Comparison of ENCODE assay signal across 7 mouse cellular contexts in the genomic region with DNA sequence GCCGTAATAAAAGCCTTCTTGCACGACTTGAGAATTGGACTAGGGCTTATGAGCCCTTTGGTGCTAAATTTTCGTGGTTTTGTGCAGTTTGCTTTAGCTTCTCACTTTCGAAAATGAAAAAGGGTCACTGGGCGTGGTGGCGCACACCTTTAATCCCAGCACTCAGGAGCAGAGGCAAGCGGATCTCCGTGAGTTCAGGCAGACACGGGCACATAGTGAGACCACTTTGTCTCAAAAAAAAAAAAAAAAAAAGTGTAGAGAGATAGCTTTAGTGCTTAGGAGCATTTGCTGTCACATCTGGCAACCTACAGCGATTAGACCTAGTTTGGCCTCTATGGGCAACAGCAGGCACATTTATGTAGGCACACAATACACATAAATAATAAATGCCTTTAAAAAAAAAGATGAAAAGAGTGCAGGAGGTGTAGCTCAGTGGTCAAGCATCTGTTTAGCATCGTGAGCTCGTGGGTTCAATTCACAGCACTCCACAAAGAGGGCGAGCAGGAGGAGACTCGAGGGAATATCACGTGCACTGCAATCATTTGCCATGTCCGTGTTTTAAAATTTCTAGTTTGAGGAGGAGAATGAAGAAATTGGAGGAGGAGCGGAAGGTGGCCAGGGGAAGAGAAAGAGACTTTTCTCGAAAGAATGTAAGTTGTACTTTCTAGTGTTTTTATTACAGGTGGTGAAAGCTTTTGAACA. TPM values are rescaled to one million over a fixed set of nuclear protein-coding genes. Genes with fewer than 3 reads are reported as not detected.
DNase-seq lines count a peak whose midpoint lies in the region; ATAC-seq lines count a peak whose summit lies in the region.

No protein-coding gene starts in this region.

- peaks cover 13% of the 10 kb centered on the region for H3K4me1 ChIP-seq in neural tube, embryonic 11.5 days (ENCODE audit: control insufficient read depth, insufficient read depth, low read length)
- H3K4me1 ChIP-seq in forebrain, embryonic 10.5 days = peaks cover 42% of the 10 kb centered on the region
- H3K4me1 ChIP-seq in limb, embryonic 13.5 days = peaks cover 20% of the 10 kb centered on the region
- H3K4me1 ChIP-seq in stomach, embryonic 15.5 days = peaks cover 6% of the 10 kb centered on the region; the same call in 1 of the 2 replicates

- peak overlapping the region; percentile 64 for H3K9ac ChIP-seq in neural tube, embryonic 11.5 days (ENCODE audit: low read length)
- peak overlapping the region; percentile 80 for H3K9ac ChIP-seq in limb, embryonic 13.5 days
- H3K9ac ChIP-seq in stomach, embryonic 15.5 days = peak overlapping the region; percentile 76; the same call in 1 of the 2 replicates

- no peaks in the 10 kb centered on the region for H3K9me3 ChIP-seq in neural tube, embryonic 11.5 days (ENCODE audit: control insufficient read depth, low read length)
- no peaks in the 10 kb centered on the region for H3K9me3 ChIP-seq in forebrain, embryonic 10.5 days
- no peaks in the 10 kb centered on the region for H3K9me3 ChIP-seq in limb, embryonic 13.5 days
- H3K9me3 ChIP-seq in stomach, embryonic 15.5 days = no peaks in the 10 kb centered on the region

- no peak for DNase-seq in neural tube, embryonic 11.5 days (ENCODE audit: low spot score)
- no peak for DNase-seq in neural tube, embryonic 10.5 days (ENCODE audit: extremely low spot score, low spot score)
- DNase-seq in forebrain, embryonic 10.5 days (ENCODE audit: extremely low spot score, low spot score) = no peak
- DNase-seq in adrenal gland, adult 2 months = no peak
- no peak for DNase-seq in B cell, adult 2 months

- H3K4me3 ChIP-seq in neural tube, embryonic 11.5 days (ENCODE audit: low read depth, low read length) = peak overlapping the region; percentile 61
- peak overlapping the region; percentile 75 for H3K4me3 ChIP-seq in forebrain, embryonic 10.5 days
- peak overlapping the region; percentile 74 for H3K4me3 ChIP-seq in limb, embryonic 13.5 days
- peak overlapping the region; percentile 68 for H3K4me3 ChIP-seq in stomach, embryonic 15.5 days (replicated peaks)

- WGBS in neural tube, embryonic 11.5 days = 49% methylated on average over 18 of the region's 18 CpGs
- WGBS in forebrain, embryonic 10.5 days = 61% methylated on average over 18 of the region's 18 CpGs
- 40% methylated on average over 18 of the region's 18 CpGs for WGBS in limb, embryonic 13.5 days
- WGBS in stomach, embryonic 15.5 days = 46% methylated on average over 18 of the region's 18 CpGs

- H3K27me3 ChIP-seq in neural tube, embryonic 11.5 days (ENCODE audit: control insufficient read depth, insufficient read depth, low read length) = no peaks in the 10 kb centered on the region
- H3K27me3 ChIP-seq in forebrain, embryonic 10.5 days (ENCODE audit: poor library complexity, severe bottlenecking) = no peaks in the 10 kb centered on the region
- no peaks in the 10 kb centered on the region; the same call in 1 of the 2 replicates for H3K27me3 ChIP-seq in limb, embryonic 13.5 days
- no peaks in the 10 kb centered on the region for H3K27me3 ChIP-seq in stomach, embryonic 15.5 days (replicated peaks)

- peak overlapping the region; percentile 77 for H3K4me2 ChIP-seq in neural tube, embryonic 11.5 days (ENCODE audit: low read depth)
- peak overlapping the region; percentile 79 for H3K4me2 ChIP-seq in limb, embryonic 13.5 days (replicated peaks)
- peak overlapping the region; percentile 61 for H3K4me2 ChIP-seq in stomach, embryonic 15.5 days

- H3K27ac ChIP-seq in neural tube, embryonic 11.5 days (ENCODE audit: low read depth, low read length) = no peak overlapping the region
- H3K27ac ChIP-seq in forebrain, embryonic 10.5 days = peak overlapping the region; percentile 88
- H3K27ac ChIP-seq in limb, embryonic 13.5 days = no peak overlapping the region
- H3K27ac ChIP-seq in stomach, embryonic 15.5 days = no peak overlapping the region; the same call in 1 of the 2 replicates

- ATAC-seq in neural tube, embryonic 11.5 days (ENCODE audit: insufficient read depth, low FRiP score, low TSS enrichment) = no peak
- ATAC-seq in limb, embryonic 13.5 days (ENCODE audit: low FRiP score, low read depth) = no peak
- ATAC-seq in stomach, embryonic 15.5 days (ENCODE audit: insufficient read depth, low FRiP score, low read depth) = no peak

- no peaks in the 10 kb centered on the region for H3K36me3 ChIP-seq in neural tube, embryonic 11.5 days (ENCODE audit: control insufficient read depth, insufficient read depth, low read length)
- H3K36me3 ChIP-seq in forebrain, embryonic 10.5 days (replicated peaks) = peaks cover 15% of the 10 kb centered on the region
- H3K36me3 ChIP-seq in limb, embryonic 13.5 days = no peaks in the 10 kb centered on the region; the same call in 1 of the 2 replicates
- no peaks in the 10 kb centered on the region for H3K36me3 ChIP-seq in stomach, embryonic 15.5 days

RNA-seq across cellular contexts. Expression of gene Taf13, which starts 1.0 kb away (rescaled TPM):
- polyA plus RNA-seq in neural tube, embryonic 11.5 days (2014; fragmentation: Nextera tagmentation; extraction: Ambion mirVana) = 70.7 and 74.8 TPM in 2 replicates
- 58.2 and 59.8 TPM in 2 replicates for polyA plus RNA-seq in forebrain, embryonic 10.5 days (2016; fragmentation: Nextera tagmentation; extraction: Ambion mirVana)
- polyA plus RNA-seq in limb, embryonic 13.5 days (2015; fragmentation: Nextera tagmentation; extraction: Ambion mirVana) = 42.1 and 42.3 TPM in 2 replicates
- polyA plus RNA-seq in stomach, embryonic 15.5 days (2015; fragmentation: Nextera tagmentation; extraction: Ambion mirVana) = 43.5 and 44.7 TPM in 2 replicates
- total RNA-seq in adrenal gland, adult 2 months (2021) = 10 to 100 TPM; 28.7 to 30.3 TPM
- polyA plus RNA-seq in adrenal gland, adult 2 months (2012; rRNA removed) = 0.78 and 0.98 TPM in 2 replicates

RNA-seq across cellular contexts. Expression of gene Tmem167b, which starts 10.2 kb away (rescaled TPM):
- 55.4 and 56.6 TPM in 2 replicates for polyA plus RNA-seq in neural tube, embryonic 11.5 days (2014; fragmentation: Nextera tagmentation; extraction: Ambion mirVana)
- 36.9 and 37.9 TPM in 2 replicates for polyA plus RNA-seq in forebrain, embryonic 10.5 days (2016; fragmentation: Nextera tagmentation; extraction: Ambion mirVana)
- 46.4 and 47.8 TPM in 2 replicates for polyA plus RNA-seq in limb, embryonic 13.5 days (2015; fragmentation: Nextera tagmentation; extraction: Ambion mirVana)
- polyA plus RNA-seq in stomach, embryonic 15.5 days (2015; fragmentation: Nextera tagmentation; extraction: Ambion mirVana) = 38.3 and 40.0 TPM in 2 replicates
- total RNA-seq in adrenal gland, adult 2 months (2021) = 10 to 100 TPM; 51.1 to 60.5 TPM
- polyA plus RNA-seq in adrenal gland, adult 2 months (2012; rRNA removed) = 2.5 and 3.3 TPM in 2 replicates

RNA-seq across cellular contexts. Expression of gene Wdr47, which starts 18.6 kb away (rescaled TPM):
- 50.1 and 54.6 TPM in 2 replicates for polyA plus RNA-seq in neural tube, embryonic 11.5 days (2014; fragmentation: Nextera tagmentation; extraction: Ambion mirVana)
- 14.9 TPM in 2 replicates for polyA plus RNA-seq in forebrain, embryonic 10.5 days (2016; fragmentation: Nextera tagmentation; extraction: Ambion mirVana)
- polyA plus RNA-seq in limb, embryonic 13.5 days (2015; fragmentation: Nextera tagmentation; extraction: Ambion mirVana) = 12.4 and 12.6 TPM in 2 replicates
- polyA plus RNA-seq in stomach, embryonic 15.5 days (2015; fragmentation: Nextera tagmentation; extraction: Ambion mirVana) = 10.8 and 11.6 TPM in 2 replicates
- total RNA-seq in adrenal gland, adult 2 months (2021) = 10 to 100 TPM; 10.0 to 14.6 TPM
- 3.6 and 3.7 TPM in 2 replicates for polyA plus RNA-seq in adrenal gland, adult 2 months (2012; rRNA removed)

RNA-seq across cellular contexts. Expression of gene 5330417C22Rik, which starts 36.1 kb away (rescaled TPM):
- polyA plus RNA-seq in neural tube, embryonic 11.5 days (2014; fragmentation: Nextera tagmentation; extraction: Ambion mirVana) = 1.4 and 1.8 TPM in 2 replicates
- 1.1 and 1.2 TPM in 2 replicates for polyA plus RNA-seq in forebrain, embryonic 10.5 days (2016; fragmentation: Nextera tagmentation; extraction: Ambion mirVana)
- polyA plus RNA-seq in limb, embryonic 13.5 days (2015; fragmentation: Nextera tagmentation; extraction: Ambion mirVana) = 0.66 and 1.0 TPM in 2 replicates
- 33.7 and 45.1 TPM in 2 replicates for polyA plus RNA-seq in stomach, embryonic 15.5 days (2015; fragmentation: Nextera tagmentation; extraction: Ambion mirVana)
- 1 to 10 TPM; 2.4 to 6.5 TPM for total RNA-seq in adrenal gland, adult 2 months (2021)
- polyA plus RNA-seq in adrenal gland, adult 2 months (2012; rRNA removed) = 2.4 and 2.5 TPM in 2 replicates

RNA-seq across cellular contexts. Expression of gene 1700013F07Rik, which starts 38.5 kb away (rescaled TPM):
- not detected in 2 replicates for polyA plus RNA-seq in neural tube, embryonic 11.5 days (2014; fragmentation: Nextera tagmentation; extraction: Ambion mirVana)
- 0.29 and 0.42 TPM in 2 replicates for polyA plus RNA-seq in forebrain, embryonic 10.5 days (2016; fragmentation: Nextera tagmentation; extraction: Ambion mirVana)
- polyA plus RNA-seq in limb, embryonic 13.5 days (2015; fragmentation: Nextera tagmentation; extraction: Ambion mirVana) = not detected in 2 replicates
- 0.41 and 0.46 TPM in 2 replicates for polyA plus RNA-seq in stomach, embryonic 15.5 days (2015; fragmentation: Nextera tagmentation; extraction: Ambion mirVana)
- not detected for total RNA-seq in adrenal gland, adult 2 months (2021)
- polyA plus RNA-seq in adrenal gland, adult 2 months (2012; rRNA removed) = not detected in 2 replicates

Comparison
In these comparisons a context has a peak if more than half of its experiments do, and no peak if none do; other contexts are left out.
1. RNA of gene Taf13, which starts 1.0 kb away (polyA plus RNA-seq): 70.7 to 74.8 TPM in neural tube, embryonic 11.5 days, 58.2 to 59.8 TPM in forebrain, embryonic 10.5 days, 43.5 to 44.7 TPM in stomach, embryonic 15.5 days and 42.1 to 42.3 TPM in limb, embryonic 13.5 days; 0.78 to 0.98 TPM in adrenal gland, adult 2 months; every median in the first group is over 10 times any median in the second.
2. Peak in every context shown above with its lines, with median percentiles within 50 percentile points of each other: H3K4me2 ChIP-seq, H3K4me3 ChIP-seq and H3K9ac ChIP-seq.